Mouse (Mus musculus) layer of hippocampus, postnatal 10 days (tissue): ENCODE results near the gene Ankib1. TPM values are rescaled to one million over a fixed set of nuclear protein-coding genes. Genes with fewer than 3 reads are reported as not detected.
A peak's percentile ranks its signal among the peaks of the same experiment; 100 is the strongest.

Experiments used
- DNase-seq, 2 experiments: peaks; one replicate each; pipeline ENCODE4 v3.0.0; 2021; ENCODE audit warnings: low spot score in 2 of 2
- microRNA-seq, 2 experiments: library from miRNA; unstranded; fragments of <30 nt; microRNA quantifications; one replicate each; pipeline ENCODE4 v1.2.0; 2021
- total RNA-seq, 2 experiments: library from RNA; stranded (reverse); gene quantifications; 2 replicates each; pipeline ENCODE4 v1.2.3; 2021

The Ankib1 gene
- total RNA-seq, 2 experiments from 2014 or later = 68.7 to 72.9 TPM

- DNase-seq = peak; percentile 33 to 64
These were observed 155.6 kb downstream of the Ankib1 start for GRCm38 (mm10) chr5:3646991-3647707.

GRCm38 (mm10) chr5:3646539-3646938 lies 156.2 kb downstream of the Ankib1 start:
- no peak for DNase-seq

GRCm38 (mm10) chr5:3645326-3645725 lies 157.4 kb downstream of the Ankib1 start:
- no peak for DNase-seq

GRCm38 (mm10) chr5:3644621-3645020 lies 158.1 kb downstream of the Ankib1 start:
- DNase-seq = no peak

Small RNA genes within 50 kb of the gene (microRNA-seq; reads per million reads assigned to microRNA genes)
- 0 reads per million in 2 experiments for gene Gm22926
- 0 reads per million in 2 experiments for gene Gm26238

Other genes with a start within 250 kb of the Ankib1 start
- gene 1700109H08Rik, start 231.4 kb downstream of the Ankib1 start, total RNA-seq = 1 to 10 TPM; 5.6 to 6.9 TPM
- gene Pex1, start 206.9 kb downstream of the Ankib1 start, total RNA-seq = 10 to 100 TPM; 22.9 to 27.5 TPM
- 10 to 100 TPM; 11.2 to 12.7 TPM for gene Rbm48, start 206.3 kb downstream of the Ankib1 start, total RNA-seq
- gene Tmbim7, start 151.7 kb downstream of the Ankib1 start, total RNA-seq = not detected
- 100 to 1,000 TPM; 112 to 131 TPM for gene Gatad1, start 145.7 kb downstream of the Ankib1 start, total RNA-seq
- 10 to 100 TPM; 44.2 to 47.1 TPM for gene Krit1, start 259 bp upstream of the Ankib1 start, total RNA-seq
- not detected for gene Lrrd1, start 42.2 kb upstream of the Ankib1 start, total RNA-seq
- gene Mterf1a, start 91.0 kb upstream of the Ankib1 start, total RNA-seq = 1 to 10 TPM; 9.3 to 9.6 TPM
- gene Akap9, start 125.1 kb upstream of the Ankib1 start, total RNA-seq = 10 to 100 TPM; 82.7 to 85.8 TPM